Mouse (Mus musculus): ENCODE results near the gene Etv6. TPM values are rescaled to one million over a fixed set of nuclear protein-coding genes. Genes with fewer than 3 reads are reported as not detected.
A peak's percentile ranks its signal among the peaks of the same experiment; 100 is the strongest.

The Etv6 gene
- total and polyA plus RNA-seq, 2 experiments, result 4.1 to 8.6 TPM

DNA sequence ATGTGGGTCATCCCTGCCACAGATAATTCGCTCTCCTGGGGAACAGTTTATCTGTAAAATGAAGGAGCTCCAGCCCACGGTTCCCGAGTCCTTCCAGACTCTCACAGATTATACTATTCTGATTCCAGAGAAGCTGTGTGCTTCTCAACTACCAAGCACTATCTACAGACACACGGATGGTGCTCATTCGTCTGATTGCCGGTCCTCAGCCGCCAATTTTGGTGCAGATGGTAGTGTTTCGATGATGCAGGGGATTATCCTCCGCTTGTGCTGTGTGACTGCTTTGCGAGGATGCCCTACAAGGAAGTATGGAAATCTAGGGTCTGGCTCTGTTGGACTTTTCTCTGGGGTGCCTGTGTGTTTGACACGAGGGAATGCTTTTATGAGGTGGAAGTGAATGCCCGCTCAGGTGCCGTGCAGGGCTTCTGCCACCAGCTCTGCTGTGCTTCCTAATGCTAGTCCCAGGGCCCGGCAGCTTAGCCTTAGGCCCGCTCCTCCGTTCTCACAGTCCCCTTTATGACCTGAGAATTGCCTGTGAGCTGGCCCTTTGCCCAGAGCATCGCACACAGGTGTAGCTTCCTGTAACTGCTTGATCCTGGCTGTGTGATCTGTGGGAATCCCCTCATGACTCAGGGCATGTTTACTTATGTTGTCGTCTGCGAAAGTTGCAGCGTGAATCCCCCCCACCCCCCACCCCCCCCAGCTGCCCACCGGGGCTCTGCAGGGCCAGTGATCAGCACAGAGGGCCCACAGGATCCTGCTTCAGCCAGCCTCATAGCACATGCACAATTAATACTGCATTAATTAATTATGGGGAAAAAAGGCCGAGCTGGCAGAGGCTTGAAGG is 112.3 kb downstream of the Etv6 start:
- no peak for DNase-seq (ENCODE audit: extremely low read depth, low read depth, low spot score)
- 76% methylated on average over 22 of the region's 22 CpGs for WGBS
- H3K4me1 ChIP-seq (ENCODE audit: control insufficient read depth, insufficient read depth, low read length), result peaks cover 2% of the 10 kb centered on the region; the same call in 1 of the 2 replicates
- no peak overlapping the region for H3K9ac ChIP-seq (ENCODE audit: low read depth, low read length)
- no peak for TF ChIP-seq POLR2A (IDR thresholded peaks at IDR 0.05; ENCODE audit: extremely low read depth, insufficient read depth, low read length)
- no peak overlapping the region for H3K27ac ChIP-seq (replicated peaks; ENCODE audit: insufficient read depth, low read depth, low read length)
- H3K79me2 ChIP-seq (ENCODE audit: control insufficient read depth, insufficient read depth, low read length), result peaks cover 26% of the 10 kb centered on the region; the same call in 1 of the 2 replicates
- H3K4me3 ChIP-seq (ENCODE audit: insufficient read depth, low read depth, low read length), result no peak overlapping the region
- no peaks in the 10 kb centered on the region for H3K36me3 ChIP-seq (ENCODE audit: control insufficient read depth, insufficient read depth, low read length)
- no peaks in the 10 kb centered on the region for H3K27me3 ChIP-seq (ENCODE audit: control insufficient read depth, insufficient read depth, low read length)

DNA sequence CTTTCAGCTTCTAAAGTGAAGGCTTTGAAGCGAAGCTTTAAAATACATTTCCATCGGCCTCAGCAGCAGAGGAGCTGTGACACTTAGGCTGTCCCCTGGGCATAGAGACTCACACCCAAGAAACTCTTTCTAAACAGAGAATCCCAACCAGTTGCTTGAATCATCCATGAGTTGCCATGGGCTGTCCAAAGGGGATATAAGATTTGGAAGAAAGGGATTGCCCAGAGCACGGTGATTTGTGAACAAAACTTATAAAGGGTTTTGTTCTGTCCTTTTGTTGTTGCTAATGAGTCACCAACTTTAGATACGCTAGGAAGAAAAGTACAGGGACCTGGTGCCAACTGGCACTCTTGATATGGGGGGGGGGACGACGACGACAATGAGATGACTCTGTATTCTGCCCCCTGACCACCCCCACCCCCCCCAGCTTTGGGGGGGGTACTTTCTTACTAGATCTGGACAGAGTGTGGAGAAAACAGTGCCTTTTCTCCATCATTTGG is 113.0 kb downstream of the Etv6 start:
- TF ChIP-seq POLR2A (IDR thresholded peaks at IDR 0.05; ENCODE audit: extremely low read depth, insufficient read depth, low read length) (no peak), CTCF (IDR thresholded peaks at IDR 0.05; ENCODE audit: low read depth, low read length) (no peak)
- Histone ChIP-seq H3K27me3 (ENCODE audit: control insufficient read depth, insufficient read depth, low read length) (no peaks in the 10 kb centered on the region), H3K36me3 (ENCODE audit: control insufficient read depth, insufficient read depth, low read length) (no peaks in the 10 kb centered on the region), H3K4me1 (ENCODE audit: control insufficient read depth, insufficient read depth, low read length) (peaks cover 2% of the 10 kb centered on the region; the same call in 1 of the 2 replicates), H3K4me3 (ENCODE audit: insufficient read depth, low read depth, low read length) (no peak overlapping the region), H3K9ac (ENCODE audit: low read depth, low read length) (no peak overlapping the region), H3K27ac (replicated peaks; ENCODE audit: insufficient read depth, low read depth, low read length) (no peak overlapping the region), H3K79me2 (ENCODE audit: control insufficient read depth, insufficient read depth, low read length) (peaks cover 26% of the 10 kb centered on the region; the same call in 1 of the 2 replicates)
- DNase-seq (ENCODE audit: extremely low read depth, low read depth, low spot score), result no peak
- 91% methylated on average over 7 of the region's 7 CpGs for WGBS

DNA sequence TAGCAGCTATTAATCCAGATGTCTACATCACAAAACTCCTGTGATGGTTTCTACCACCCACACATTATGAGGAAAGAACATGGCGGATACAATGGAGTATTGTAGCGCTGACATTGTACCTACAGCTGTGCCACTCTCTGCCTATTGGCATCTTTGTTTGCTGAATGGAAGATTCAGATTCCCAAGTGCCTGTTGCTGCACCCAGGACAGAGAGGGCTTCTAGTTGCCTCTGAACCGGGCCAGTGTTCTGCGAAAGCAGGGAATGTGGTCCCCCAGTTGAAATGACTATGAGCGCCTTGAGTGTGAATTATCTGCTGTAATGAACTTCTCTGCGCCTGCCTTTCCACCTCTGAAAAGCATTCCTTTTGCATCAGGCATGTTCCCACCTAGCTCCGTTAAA is 114.1 kb downstream of the Etv6 start:
- WGBS, result 97% methylated on average over 7 of the region's 7 CpGs
- TF ChIP-seq CTCF (IDR thresholded peaks at IDR 0.05; ENCODE audit: low read depth, low read length), result no peak
- TF ChIP-seq POLR2A (IDR thresholded peaks at IDR 0.05; ENCODE audit: extremely low read depth, insufficient read depth, low read length), result no peak
- no peaks in the 10 kb centered on the region for H3K36me3 ChIP-seq (ENCODE audit: control insufficient read depth, insufficient read depth, low read length)
- no peak overlapping the region for H3K9ac ChIP-seq (ENCODE audit: low read depth, low read length)
- H3K27me3 ChIP-seq (ENCODE audit: control insufficient read depth, insufficient read depth, low read length), result no peaks in the 10 kb centered on the region
- no peak overlapping the region for H3K27ac ChIP-seq (replicated peaks; ENCODE audit: insufficient read depth, low read depth, low read length)
- DNase-seq (ENCODE audit: extremely low read depth, low read depth, low spot score), result no peak
- H3K79me2 ChIP-seq (ENCODE audit: control insufficient read depth, insufficient read depth, low read length), result peaks cover 22% of the 10 kb centered on the region; the same call in 1 of the 2 replicates
- no peak overlapping the region for H3K4me3 ChIP-seq (ENCODE audit: insufficient read depth, low read depth, low read length)
- H3K4me1 ChIP-seq (ENCODE audit: control insufficient read depth, insufficient read depth, low read length), result peaks cover 4% of the 10 kb centered on the region; the same call in 1 of the 2 replicates

DNA sequence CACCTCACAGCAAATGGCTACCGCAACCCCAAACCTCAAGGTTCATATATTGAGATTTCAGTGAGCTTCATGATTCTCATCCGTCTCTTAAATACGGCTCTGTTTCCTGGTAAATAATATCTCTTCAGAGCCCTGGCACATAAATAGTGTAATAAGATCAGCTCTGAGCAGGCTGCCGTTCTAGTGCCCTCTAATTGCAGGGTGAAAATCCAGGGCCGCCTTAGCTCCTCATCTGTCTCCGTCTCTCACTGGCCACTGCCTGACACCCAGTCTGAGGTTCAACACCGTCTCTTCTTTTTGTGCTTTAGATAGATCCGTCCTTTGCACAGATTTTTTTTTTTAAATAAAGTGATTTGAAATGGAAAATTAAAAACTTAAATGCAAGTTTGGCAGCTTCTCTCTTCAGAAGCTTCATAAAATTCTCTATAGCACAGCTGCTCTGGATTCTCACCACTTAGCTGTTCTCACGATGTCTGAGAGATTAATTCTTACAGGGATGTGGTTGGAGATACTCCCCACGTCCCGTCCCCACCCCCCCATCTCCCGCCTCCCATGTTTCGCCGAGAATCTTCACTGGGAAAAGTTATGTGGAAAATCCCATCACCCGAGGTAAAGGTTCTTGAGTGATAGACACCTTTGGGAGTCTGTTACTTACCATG is 115.7 kb downstream of the Etv6 start:
- H3K4me3 ChIP-seq (ENCODE audit: insufficient read depth, low read depth, low read length), result no peak overlapping the region
- H3K36me3 ChIP-seq (ENCODE audit: control insufficient read depth, insufficient read depth, low read length), result no peaks in the 10 kb centered on the region
- 80% methylated on average over 15 of the region's 15 CpGs for WGBS
- H3K9ac ChIP-seq (ENCODE audit: low read depth, low read length), result no peak overlapping the region
- no peak for DNase-seq (ENCODE audit: extremely low read depth, low read depth, low spot score)
- peaks cover 4% of the 10 kb centered on the region; the same call in 1 of the 2 replicates for H3K4me1 ChIP-seq (ENCODE audit: control insufficient read depth, insufficient read depth, low read length)
- H3K27ac ChIP-seq (replicated peaks; ENCODE audit: insufficient read depth, low read depth, low read length), result no peak overlapping the region
- TF ChIP-seq POLR2A (IDR thresholded peaks at IDR 0.05; ENCODE audit: extremely low read depth, insufficient read depth, low read length), result no peak
- peaks cover 14% of the 10 kb centered on the region; the same call in 1 of the 2 replicates for H3K79me2 ChIP-seq (ENCODE audit: control insufficient read depth, insufficient read depth, low read length)
- H3K27me3 ChIP-seq (ENCODE audit: control insufficient read depth, insufficient read depth, low read length), result no peaks in the 10 kb centered on the region

DNA sequence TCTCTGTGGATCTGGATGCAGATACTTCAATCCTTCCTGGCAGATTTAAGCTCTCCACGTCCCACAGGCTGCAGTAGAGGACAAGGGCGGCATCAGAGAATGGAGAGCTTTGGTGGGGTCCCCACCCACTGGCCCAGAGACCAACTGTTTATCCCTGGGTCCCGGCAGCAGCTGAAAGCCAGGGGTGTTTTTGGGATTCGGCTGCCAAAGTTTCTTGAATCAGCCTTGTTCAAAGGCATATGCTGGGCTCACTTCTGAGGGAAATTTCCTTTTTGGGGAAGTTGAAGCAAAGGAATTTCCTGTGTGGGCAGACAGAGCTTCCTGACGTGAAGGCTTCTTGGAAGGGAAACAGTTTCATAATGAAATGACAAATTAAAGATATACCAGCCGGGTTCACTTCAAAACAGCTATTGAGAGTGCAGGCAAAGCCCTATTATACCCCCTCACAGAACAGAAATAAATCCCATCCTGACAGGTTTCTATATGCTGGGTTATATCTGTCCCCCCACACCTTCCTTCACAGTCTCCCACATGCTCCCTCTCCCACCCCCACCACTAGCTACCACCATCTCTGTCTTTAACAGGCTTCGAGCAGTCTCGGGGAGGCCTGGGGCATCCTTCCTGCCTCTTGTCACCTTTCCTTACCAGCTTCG is 116.5 kb downstream of the Etv6 start:
- peaks cover 11% of the 10 kb centered on the region; the same call in 1 of the 2 replicates for H3K79me2 ChIP-seq (ENCODE audit: control insufficient read depth, insufficient read depth, low read length)
- H3K36me3 ChIP-seq (ENCODE audit: control insufficient read depth, insufficient read depth, low read length), result 0 out of 2 replicates have a peak, but pooled peaks cover 3% of the 10 kb centered on the region
- WGBS, result 80% methylated on average over 9 of the region's 9 CpGs
- no peaks in the 10 kb centered on the region for H3K27me3 ChIP-seq (ENCODE audit: control insufficient read depth, insufficient read depth, low read length)
- peaks cover 4% of the 10 kb centered on the region for H3K4me1 ChIP-seq (ENCODE audit: control insufficient read depth, insufficient read depth, low read length)
- no peak overlapping the region for H3K4me3 ChIP-seq (ENCODE audit: insufficient read depth, low read depth, low read length)
- TF ChIP-seq POLR2A (IDR thresholded peaks at IDR 0.05; ENCODE audit: extremely low read depth, insufficient read depth, low read length), result no peak
- no peak for TF ChIP-seq CTCF (IDR thresholded peaks at IDR 0.05; ENCODE audit: low read depth, low read length)
- H3K27ac ChIP-seq (replicated peaks; ENCODE audit: insufficient read depth, low read depth, low read length), result peak overlapping the region; percentile 54
- H3K9ac ChIP-seq (ENCODE audit: low read depth, low read length), result no peak overlapping the region
- DNase-seq (ENCODE audit: extremely low read depth, low read depth, low spot score), result peak; percentile 43
